Mouse (Mus musculus) liver, embryonic 14.5 days (tissue): ENCODE measurements around the gene Farp1. TPM values are rescaled to one million over a fixed set of nuclear protein-coding genes. Genes with fewer than 3 reads are reported as not detected.

Source experiments
- ATAC-seq: fragments of 200-750 bp; cut with Nextera tagmentation; 2 replicates; pipeline ENCODE4 v1.8.0; 2017; ENCODE audit warnings: moderate number of reproducible peaks, mild to moderate bottlenecking, moderate library complexity; ENCODE audit not compliant: insufficient read depth
- DNase-seq, 3 experiments: peaks; one replicate each; pipeline ENCODE4 v3.0.0-alpha.2; 2012 to 2013; ENCODE audit warnings: low read depth in 3 of 3, low spot score in 3 of 3
- H3K27ac ChIP-seq: fragments of 300-500 bp; sonication (generic); 2 replicates; pipeline ENCODE4 v1.5.1; 2014; ENCODE audit warnings: moderate library complexity, mild to moderate bottlenecking, control low read depth, inconsistent platforms
- H3K27me3 ChIP-seq: fragments of 300-500 bp; sonication (generic); 2 replicates; pipeline ENCODE4 v1.6.1; 2014; ENCODE audit warnings: mild to moderate bottlenecking, low read length, moderate library complexity; ENCODE audit not compliant: control insufficient read depth, insufficient read depth
- H3K36me3 ChIP-seq: fragments of 300-500 bp; sonication (generic); replicated peaks from 2 replicates; pipeline ENCODE4 v1.6.1; 2014; ENCODE audit warnings: low read depth; ENCODE audit not compliant: control insufficient read depth, insufficient read depth
- H3K4me1 ChIP-seq, 2 experiments: fragments of 200-500 bp in 1 of 2; fragments of 300-500 bp in 1 of 2; sonication (generic) in 1 of 2; replicated peaks; 2 replicates each; pipeline ENCODE4 v1.6.1; 2012 to 2014; ENCODE audit warnings: antibody characterized with exemption in 1 of 2, inconsistent platforms in 1 of 2, low read length in 1 of 2; ENCODE audit not compliant: control insufficient read depth in 2 of 2, insufficient read depth in 2 of 2
- H3K4me2 ChIP-seq: fragments of 300-500 bp; sonication (generic); 2 replicates; pipeline ENCODE4 v1.6.1; 2014; ENCODE audit warnings: low read depth, mild to moderate bottlenecking, control low read depth, moderate library complexity
- H3K4me3 ChIP-seq, 2 experiments: fragments of 200-500 bp in 1 of 2; fragments of 300-500 bp in 1 of 2; sonication (generic) in 1 of 2; 2 replicates each; pipeline ENCODE4 v1.5.1; 2012 to 2014; ENCODE audit warnings: low read depth in 2 of 2, low read length in 2 of 2, mild to moderate bottlenecking in 2 of 2, control low read depth in 1 of 2, inconsistent platforms in 1 of 2, moderate library complexity in 1 of 2; ENCODE audit not compliant: insufficient read depth in 1 of 2
- H3K9ac ChIP-seq: fragments of 300-500 bp; sonication (generic); replicated peaks from 2 replicates; pipeline ENCODE4 v1.6.1; 2014; ENCODE audit warnings: mild to moderate bottlenecking, control low read depth, moderate library complexity
- H3K9me3 ChIP-seq: fragments of 300-500 bp; sonication (generic); 2 replicates; pipeline ENCODE4 v1.6.1; 2016; ENCODE audit warnings: low read length, mixed read lengths; ENCODE audit not compliant: control insufficient read depth
- CTCF ChIP-seq: IDR thresholded peaks from 2 replicates; pipeline ENCODE4 v1.5.1; 2016; ENCODE audit warnings: antibody characterized with exemption, low read depth, control low read depth
- EP300 ChIP-seq: IDR thresholded peaks from 2 replicates; pipeline ENCODE4 v1.6.1; 2016; ENCODE audit warnings: antibody characterized with exemption, low read depth
- whole genome bisulfite sequencing: fragments of 180-500 bp; shearing (Covaris S2); extraction: QIAGEN DNeasy Blood & Tissue Kit; methylation state at CpG from one replicate; pipeline ENCODE4 v1.1.7; 2014; ENCODE audit not compliant: insufficient replicate concordance; 5-methylcytosine and 5-hydroxymethylcytosine counted together
- polyA plus RNA-seq, 2 experiments: library from polyadenylated mRNA; depleted of rRNA in 1 of 2; stranded (reverse) in 1 of 2; unstranded in 1 of 2; fragments of >200 nt; fragmentation: Nextera tagmentation in 1 of 2; extraction: Ambion mirVana in 1 of 2; gene quantifications; 2 replicates each; pipeline versions ENCODE4 v1.2.1 to v1.2.3; 2012 to 2014

The Farp1 gene
- polyA plus RNA-seq (2012; rRNA removed) (3.7 and 4.3 TPM in 2 replicates), polyA plus RNA-seq (2014; fragmentation: Nextera tagmentation; extraction: Ambion mirVana) (2.7 and 3.0 TPM in 2 replicates)

- WGBS, result 3% methylated on average over 55 of the region's 61 CpGs
- TF ChIP-seq EP300, result no peak
- peak; percentile 46 for TF ChIP-seq CTCF
- H3K27me3 ChIP-seq, result peaks cover 37% of the 10 kb centered on the region
- H3K4me3 ChIP-seq, result peak within 1 kb of the TSS; percentile 55
- DNase-seq (peak in 1 of 3 experiments; percentile 22), ATAC-seq (peak; percentile 83)
- H3K9ac ChIP-seq, result peak within 1 kb of the TSS; percentile 2; the same call in 1 of the 2 replicates
- peak within 1 kb of the TSS; percentile 55 for H3K4me2 ChIP-seq
- no peak within 1 kb of the TSS for H3K27ac ChIP-seq
- H3K9me3 ChIP-seq, result no peaks in the 10 kb centered on the region
- no peaks in the 10 kb centered on the region; a peak in 2 of 4 replicates for H3K4me1 ChIP-seq
- no peaks in the 10 kb centered on the region for H3K36me3 ChIP-seq
These were observed at the start of gene Farp1 for GRCm38 (mm10) chr14:121034973-121035662. TSS of gene Farp1 (plus strand) at chr14:121035200.

DNA sequence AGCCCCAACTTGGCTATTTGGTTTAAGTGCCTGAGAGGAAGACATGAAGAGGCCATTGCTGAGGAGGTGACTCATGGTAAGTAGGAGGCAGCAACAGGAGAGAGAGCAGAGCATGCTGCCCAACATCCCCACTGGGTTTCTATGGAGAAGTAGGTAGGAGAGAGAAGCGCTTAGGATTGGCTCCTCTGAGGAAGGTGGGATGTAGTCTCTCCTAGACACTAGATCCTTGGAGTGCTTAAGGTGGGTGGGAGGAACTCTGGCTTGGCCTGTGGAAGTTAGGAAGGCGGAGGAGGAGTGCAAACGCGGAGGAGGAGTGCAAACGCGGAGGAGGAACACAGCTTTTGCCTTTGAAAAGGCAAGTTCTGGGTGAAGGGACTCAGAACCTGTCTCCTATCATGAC lies 45.9 kb upstream of the Farp1 start:
- no peaks in the 10 kb centered on the region for H3K9me3 ChIP-seq
- no peak overlapping the region for H3K4me2 ChIP-seq
- H3K27me3 ChIP-seq, result no peaks in the 10 kb centered on the region
- no peak for DNase-seq
- H3K4me1 ChIP-seq, result no peaks in the 10 kb centered on the region
- H3K4me3 ChIP-seq, result no peak overlapping the region
- WGBS, result 60% methylated on average over 6 of the region's 6 CpGs
- H3K36me3 ChIP-seq, result no peaks in the 10 kb centered on the region
- no peak overlapping the region for H3K27ac ChIP-seq
- TF ChIP-seq EP300 (no peak), CTCF (no peak)
- ATAC-seq, result no peak
- no peak overlapping the region for H3K9ac ChIP-seq

DNA sequence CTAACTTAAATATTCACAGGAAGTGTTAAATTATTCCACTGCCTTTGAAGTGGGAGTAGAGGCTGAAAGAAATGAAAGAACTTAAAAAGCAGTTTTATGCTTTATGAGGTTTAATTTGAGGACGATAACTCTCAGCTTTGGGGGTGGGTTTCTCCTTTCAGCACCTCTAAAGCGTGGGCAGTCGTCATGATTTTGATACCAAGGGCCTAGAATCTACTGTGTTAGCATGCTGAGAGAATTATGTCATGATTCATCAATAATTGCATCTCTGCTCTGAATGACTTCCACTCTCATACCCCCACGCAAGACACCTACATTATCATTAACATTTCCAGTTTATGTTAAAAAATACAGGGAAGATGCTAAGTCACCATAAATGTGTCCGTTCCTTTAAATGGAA lies 37.3 kb upstream of the Farp1 start:
- 68% methylated on average over 5 of the region's 5 CpGs for WGBS
- Histone ChIP-seq H3K4me2 (no peak overlapping the region), H3K9ac (no peak overlapping the region), H3K4me1 (no peaks in the 10 kb centered on the region), H3K27me3 (no peaks in the 10 kb centered on the region), H3K36me3 (no peaks in the 10 kb centered on the region), H3K27ac (no peak overlapping the region), H3K9me3 (no peaks in the 10 kb centered on the region), H3K4me3 (no peak overlapping the region)
- no peak for ATAC-seq
- no peak for DNase-seq
- TF ChIP-seq EP300 (no peak), CTCF (no peak)

GRCm38 (mm10) chr14:121000561-121001340 lies 34.2 kb upstream of the Farp1 start:
- H3K4me3 ChIP-seq, result no peak overlapping the region
- no peaks in the 10 kb centered on the region for H3K36me3 ChIP-seq
- H3K4me1 ChIP-seq, result no peaks in the 10 kb centered on the region
- H3K9me3 ChIP-seq, result no peaks in the 10 kb centered on the region
- ATAC-seq (no peak), DNase-seq (no peak)
- H3K9ac ChIP-seq, result no peak overlapping the region
- 38% methylated on average over 12 of the region's 12 CpGs for WGBS
- H3K27ac ChIP-seq, result no peak overlapping the region
- H3K27me3 ChIP-seq, result no peaks in the 10 kb centered on the region
- TF ChIP-seq EP300 (no peak), CTCF (no peak)
- no peak overlapping the region for H3K4me2 ChIP-seq

DNA sequence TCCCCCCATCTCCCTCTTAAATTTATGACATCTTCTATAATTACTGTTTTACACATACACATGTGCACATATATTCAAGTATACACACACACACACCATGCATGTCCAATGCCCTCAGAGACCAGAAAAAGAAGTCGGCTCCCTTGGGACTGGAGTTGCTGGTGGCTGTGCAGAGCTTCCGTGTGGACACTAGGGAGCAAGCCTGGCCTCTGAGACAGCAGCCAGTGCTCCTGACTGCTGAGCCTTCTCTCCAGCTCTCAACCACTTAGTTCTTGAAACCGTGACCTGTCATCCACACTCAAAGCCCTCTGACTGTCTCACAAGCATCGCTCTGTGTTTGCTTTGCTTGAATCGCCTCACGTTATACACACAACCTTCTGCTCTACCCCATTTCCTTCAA lies 29.4 kb upstream of the Farp1 start:
- no peak for DNase-seq
- H3K27me3 ChIP-seq, result no peaks in the 10 kb centered on the region
- H3K4me3 ChIP-seq, result no peak overlapping the region
- H3K9ac ChIP-seq, result no peak overlapping the region
- no peak for ATAC-seq
- no peak for TF ChIP-seq EP300
- TF ChIP-seq CTCF, result no peak
- H3K4me1 ChIP-seq, result no peaks in the 10 kb centered on the region
- WGBS, result 75% methylated on average over 6 of the region's 6 CpGs
- H3K36me3 ChIP-seq, result no peaks in the 10 kb centered on the region
- H3K4me2 ChIP-seq, result no peak overlapping the region
- no peak overlapping the region for H3K27ac ChIP-seq
- H3K9me3 ChIP-seq, result no peaks in the 10 kb centered on the region
